Mouse (Mus musculus) embryo, embryonic 11.5 days (tissue): ENCODE measurements around the gene Ppef2.
"Not testable (repeated sequence)": the region's sequence is repeated elsewhere in the genome, so short reads cannot be mapped to it uniquely, and the experiment has no call there.

ENCODE experiments used
- DNase-seq: peaks from one replicate; pipeline ENCODE4 v3.0.0-alpha.2; 2012; ENCODE audit warnings: low read depth, low spot score

Gene Ppef2

GRCm38 (mm10) chr5:92195716-92196115, 60.4 kb downstream of the Ppef2 start:
- not testable (repeated sequence) for DNase-seq

- no peak for DNase-seq
Observed at GRCm38 (mm10) chr5:92188881-92189483, 67.1 kb downstream of the Ppef2 start.

- no peak for DNase-seq
Observed at GRCm38 (mm10) chr5:92183071-92183830, 72.8 kb downstream of the Ppef2 start.
